Mouse (Mus musculus): ENCODE results near the gene Tbx19.

DNA sequence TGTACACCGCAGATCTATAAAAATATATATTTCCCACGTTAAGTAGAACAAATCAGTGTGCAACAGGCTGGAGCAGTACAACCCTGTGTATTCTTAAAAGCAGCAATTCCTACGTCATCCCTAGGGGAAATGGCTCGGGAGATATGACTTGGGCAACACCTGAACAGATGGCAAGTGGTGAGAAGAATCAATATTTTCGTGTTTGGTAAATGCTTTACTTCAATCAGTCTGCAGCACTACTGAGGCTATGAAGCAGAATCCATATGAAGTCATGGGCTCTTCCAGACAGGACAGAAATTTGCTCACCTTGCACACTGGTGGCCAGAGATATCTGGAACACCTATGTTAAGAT, 34.1 kb upstream of the Tbx19 start:
- TF ChIP-seq CTCF (IDR thresholded peaks at IDR 0.05) (no peak), POLR2A (IDR thresholded peaks at IDR 0.05; ENCODE audit: insufficient read depth, low read depth, low read length) (no peak), EP300 (IDR thresholded peaks at IDR 0.05; ENCODE audit: insufficient read depth, low read depth, low read length) (no peak)

All from heart, adult 2 months (tissue).